Mouse (Mus musculus) heart, postnatal 14 days (tissue): ENCODE measurements at regions not wholly inside any gene's neighbourhood (a gene's known extent, or its start where the extent isn't known, plus 50 kb on each side); places are given as distances from the start of the nearest gene placed in this dataset.
A peak's percentile ranks its signal among the peaks of the same experiment; 100 is the strongest.

Experiments used
- DNase-seq, 2 experiments: peaks; one replicate each; pipeline ENCODE4 v3.0.0; 2021 to 2022
- intact Hi-C: fragments of 180-260 bp; cut with DNase I; formaldehyde crosslinking; loops from one replicate; pipeline ENCODE4 v1.15.1; 2025

DNA sequence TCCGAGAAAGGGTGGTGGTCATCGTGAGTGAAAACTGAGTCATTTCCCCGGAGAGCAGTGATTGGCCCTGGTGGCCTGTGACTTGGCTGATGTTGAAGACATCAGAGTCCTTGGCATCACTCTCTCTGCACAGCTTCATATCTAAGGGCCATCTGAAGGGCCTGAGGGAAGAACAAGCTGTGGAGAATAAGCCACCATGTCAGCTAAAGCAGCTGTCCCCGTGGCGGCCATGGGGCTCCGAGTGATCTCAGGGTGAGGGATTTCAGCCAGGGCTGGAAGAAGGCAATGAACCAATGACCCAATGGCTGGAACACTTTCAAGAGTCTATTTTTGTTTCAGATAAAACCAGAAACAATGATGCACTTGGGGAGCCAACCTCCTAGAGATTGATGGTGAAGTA lies 62.2 kb downstream of the Ttc32 start:
- intact Hi-C loops = no loop called here
- peak; percentile 63 to 69 for DNase-seq

DNA sequence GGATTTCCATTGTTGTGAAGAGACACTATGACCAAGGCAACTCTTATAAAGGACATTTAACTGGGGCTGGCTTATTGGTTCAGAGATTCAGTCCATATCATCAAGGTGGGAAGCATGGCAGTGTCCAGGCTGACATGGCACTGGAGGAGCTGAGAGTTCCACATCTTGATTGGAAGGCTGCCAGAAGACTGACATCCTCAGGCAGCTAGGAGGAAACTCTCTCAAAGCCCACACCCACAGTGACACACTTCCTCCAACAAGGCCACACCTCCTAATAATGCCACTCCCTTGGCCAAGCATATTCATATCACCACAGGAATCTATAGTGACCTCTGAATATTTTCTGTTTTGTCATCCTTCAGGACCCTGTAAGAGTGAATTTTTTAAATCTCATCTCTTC lies 65.3 kb downstream of the Ttc32 start:
- intact Hi-C loops = no loop called here
- no peak for DNase-seq

DNA sequence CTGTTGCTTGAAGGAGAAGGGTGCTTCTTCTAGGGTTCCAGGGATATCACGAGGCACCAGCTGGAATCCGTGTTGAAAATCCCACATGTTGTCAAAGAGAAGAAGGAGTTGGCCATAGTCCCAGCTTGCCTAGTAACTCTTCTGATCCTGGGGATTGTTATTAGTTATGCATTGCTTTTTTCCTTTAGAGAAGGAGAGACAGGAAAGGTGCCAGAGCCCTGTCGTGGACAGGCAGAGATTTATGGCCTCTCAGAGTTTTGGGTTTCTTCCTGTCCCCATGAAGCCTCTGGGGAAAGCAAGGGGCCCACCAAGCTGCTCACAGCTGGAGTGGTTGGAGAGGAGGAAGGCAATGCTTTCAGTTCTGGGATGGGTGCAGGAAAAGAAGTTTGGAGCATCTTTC lies 76.6 kb downstream of the Ttc32 start:
- DNase-seq = peak; percentile 33 to 59
- intact Hi-C loops = loop anchor here (5.0 kb wide), 1 partner anchor 121 kb away; no protein-coding TSS in a partner anchor

DNA sequence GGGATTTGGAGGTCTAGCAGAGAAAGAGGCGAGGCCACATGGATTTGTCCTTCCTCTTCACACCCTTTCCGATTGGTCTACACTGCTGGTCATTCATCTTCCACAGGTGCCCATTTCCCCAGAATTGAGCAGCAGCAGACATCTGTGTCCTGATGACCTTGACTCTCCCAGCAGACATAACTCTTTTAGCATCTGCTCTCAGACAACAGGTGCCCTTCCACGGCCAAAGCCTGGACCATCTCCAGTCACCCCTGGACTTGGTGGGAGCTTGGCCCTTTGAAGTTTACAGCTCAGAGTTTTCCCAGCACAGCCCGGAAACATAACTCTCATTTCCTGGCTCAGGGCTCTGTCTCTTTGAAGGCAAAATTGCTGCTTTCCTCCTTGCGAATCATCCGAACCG lies 80.0 kb downstream of the Ttc32 start:
- DNase-seq = no peak

DNA sequence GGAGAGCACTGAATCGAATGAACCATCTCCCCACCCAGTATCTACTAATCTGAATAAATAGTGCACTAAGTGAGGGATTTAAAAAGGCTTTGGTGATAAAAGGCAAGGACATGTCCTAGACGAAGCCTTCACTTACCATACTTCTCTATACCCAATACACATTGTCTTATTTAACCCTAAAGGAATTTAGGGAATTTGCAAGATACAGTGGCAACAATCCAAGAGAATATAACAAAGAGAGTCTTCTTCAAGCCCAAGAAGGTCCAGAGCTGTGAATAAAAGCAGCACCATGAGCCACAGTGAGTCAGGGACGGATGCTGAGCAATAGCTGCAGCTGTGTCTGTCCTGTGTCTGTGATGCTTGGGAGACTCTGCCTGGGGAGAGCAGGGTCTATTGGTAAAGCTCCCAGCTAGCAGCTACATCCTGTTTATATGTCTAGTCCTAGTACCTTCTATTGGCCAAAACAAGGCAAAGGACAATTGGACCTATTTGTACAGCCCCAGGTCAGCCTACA lies 82.4 kb downstream of the Ttc32 start:
- intact Hi-C loops = no loop called here

More for the DNA sequence above, 80.0 kb downstream of the Ttc32 start:
- intact Hi-C loops = loop anchor here (5.0 kb wide), 1 partner anchor 117 kb away; no protein-coding TSS in a partner anchor

DNA sequence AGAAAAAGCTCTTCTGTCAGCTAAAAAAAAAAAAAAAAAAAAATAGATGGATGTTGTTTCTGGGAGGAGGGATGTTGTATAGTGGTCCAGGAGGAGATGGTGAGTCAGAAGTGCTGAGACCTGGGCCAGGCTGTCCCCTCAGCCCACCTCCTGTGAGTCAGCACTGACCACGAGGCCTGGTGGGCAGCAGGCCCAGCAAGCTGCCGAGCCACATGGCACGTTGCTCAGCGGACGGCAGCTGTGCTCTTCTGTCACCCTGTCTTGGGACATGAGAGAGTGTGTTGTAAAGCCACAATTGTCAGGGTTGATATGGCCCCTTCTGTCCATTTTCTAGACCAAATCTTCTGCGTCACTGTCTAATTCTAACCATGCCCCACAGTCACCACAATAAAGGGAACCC lies 83.9 kb downstream of the Ttc32 start:
- intact Hi-C loops = no loop called here
- peak; percentile 83 to 85 for DNase-seq

More for the DNA sequence above, 82.4 kb downstream of the Ttc32 start:
- DNase-seq = no peak

DNA sequence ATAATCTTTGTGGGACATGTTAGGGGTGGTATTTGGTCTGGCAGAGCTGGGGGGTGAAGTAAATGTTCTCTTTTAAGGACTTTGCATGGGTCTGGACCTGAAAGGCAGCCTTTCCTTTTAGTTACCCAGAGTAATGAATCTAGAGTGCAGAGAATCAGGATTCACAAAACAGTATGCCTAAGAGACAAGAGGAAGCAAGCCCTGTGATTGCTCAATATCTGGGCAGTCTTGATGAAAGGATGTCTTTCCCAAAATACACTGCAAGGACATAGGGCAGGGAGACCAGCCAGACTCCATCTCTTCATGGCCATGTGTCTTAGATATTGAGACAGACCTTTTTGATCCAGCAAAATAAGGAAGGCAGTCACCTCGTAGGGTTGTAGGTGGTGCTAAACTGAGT lies 84.3 kb downstream of the Ttc32 start:
- DNase-seq = peak in 1 of 2 experiments; percentile 14
- intact Hi-C loops = no loop called here

DNA sequence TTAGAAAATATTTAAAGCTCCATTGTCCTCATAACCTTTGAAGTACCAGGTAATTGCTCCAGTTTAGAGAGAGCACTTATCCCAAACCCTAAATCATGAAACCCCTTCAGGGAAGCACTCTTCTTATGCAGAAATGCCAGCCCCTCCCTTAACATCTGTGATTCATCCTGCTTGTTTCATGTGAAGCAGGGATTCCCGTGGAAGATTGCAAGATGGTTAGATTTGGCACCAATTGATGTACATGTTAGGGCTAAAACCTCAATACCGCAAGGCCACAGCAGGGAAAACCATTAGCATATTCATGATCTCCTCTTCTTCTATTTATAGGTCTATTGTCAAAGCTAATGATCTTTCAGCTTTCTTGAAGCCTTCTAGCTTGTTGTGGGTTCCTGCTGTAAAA lies 88.8 kb downstream of the Ttc32 start:
- intact Hi-C loops = no loop called here
- DNase-seq = no peak

DNA sequence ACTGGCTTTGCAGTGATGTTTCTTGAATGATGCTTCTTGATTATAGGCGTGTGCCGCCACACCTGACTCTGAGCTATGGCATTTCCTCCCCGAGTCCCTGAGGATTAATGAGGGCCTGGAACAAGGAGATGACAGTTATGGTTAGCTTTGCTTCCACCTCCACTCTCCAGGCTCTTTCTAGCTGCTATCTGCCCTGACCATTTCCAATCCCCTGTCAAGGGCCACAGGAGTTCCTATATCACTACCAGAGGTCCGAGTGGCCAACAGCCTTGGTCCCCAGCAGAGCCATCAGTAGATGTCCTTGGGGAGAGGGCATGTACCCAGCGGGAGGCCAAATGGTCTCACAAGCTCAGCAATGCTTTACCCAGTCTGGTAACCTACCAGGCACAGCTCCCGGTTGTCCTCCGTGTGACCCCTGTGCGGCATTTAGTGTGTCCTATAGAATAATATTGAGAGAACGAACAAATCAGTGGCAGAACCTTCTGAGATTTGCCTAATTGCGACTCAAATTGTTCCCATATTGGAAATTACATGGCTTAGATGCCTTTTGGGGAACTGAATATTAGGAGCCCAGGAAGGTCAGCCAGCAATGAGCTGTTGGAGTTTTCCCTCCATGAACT lies 98.2 kb downstream of the Ttc32 start:
- intact Hi-C loops = no loop called here
- no peak for DNase-seq

DNA sequence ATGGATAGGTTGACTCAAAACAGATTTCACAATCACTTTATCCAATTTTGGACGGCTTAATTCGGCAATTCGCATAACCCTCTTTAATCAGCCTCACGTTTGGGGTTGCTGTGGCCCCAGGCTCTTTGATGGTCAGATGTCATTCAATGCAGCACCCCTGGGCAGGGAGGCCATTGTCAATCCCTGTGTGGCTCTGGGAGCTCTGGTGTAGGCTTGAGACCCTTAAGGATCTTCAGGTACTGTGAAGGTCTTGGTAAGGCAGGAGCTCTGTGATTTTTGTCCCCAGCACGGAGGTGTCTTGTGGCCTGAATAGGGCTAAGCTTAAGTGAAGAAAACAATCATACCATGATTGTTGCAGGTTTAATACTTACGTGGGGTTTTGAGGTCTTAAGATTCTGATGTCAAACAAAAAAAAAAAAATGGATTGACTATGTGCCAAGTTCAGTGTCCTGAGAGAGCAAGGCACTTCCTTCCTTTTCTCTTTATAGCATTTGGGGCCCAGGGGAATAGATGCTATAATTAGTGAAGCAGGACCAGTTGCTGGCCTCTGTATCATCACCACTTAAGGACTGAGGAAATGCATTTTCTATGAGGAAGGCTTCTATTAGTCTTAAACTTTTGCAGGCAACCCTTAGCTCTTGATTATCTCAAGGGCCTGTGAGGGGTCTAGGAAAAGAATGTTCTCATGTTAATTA lies 98.9 kb downstream of the Ttc32 start:
- no peak for DNase-seq
- intact Hi-C loops = no loop called here

DNA sequence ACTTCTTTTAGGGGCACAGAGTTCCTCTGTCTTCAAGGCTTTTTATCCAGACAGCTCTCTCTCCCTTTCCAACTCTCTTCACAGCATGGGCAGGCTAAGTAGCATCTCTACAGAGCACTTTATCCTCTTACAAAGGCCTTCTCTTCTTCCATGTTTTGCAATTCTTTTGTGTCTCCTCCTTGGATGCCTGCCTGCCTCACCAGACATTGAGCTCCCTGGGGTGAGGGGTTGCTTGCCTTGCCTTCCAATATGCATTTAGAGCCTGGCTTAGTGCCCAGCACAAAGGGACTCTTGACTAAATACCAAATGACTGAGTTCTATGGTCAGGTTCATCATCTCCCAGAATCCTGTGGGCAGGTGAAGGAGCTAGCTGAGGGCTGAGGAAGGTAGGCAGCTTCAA lies 102.8 kb downstream of the Ttc32 start:
- intact Hi-C loops = no loop called here
- no peak for DNase-seq

DNA sequence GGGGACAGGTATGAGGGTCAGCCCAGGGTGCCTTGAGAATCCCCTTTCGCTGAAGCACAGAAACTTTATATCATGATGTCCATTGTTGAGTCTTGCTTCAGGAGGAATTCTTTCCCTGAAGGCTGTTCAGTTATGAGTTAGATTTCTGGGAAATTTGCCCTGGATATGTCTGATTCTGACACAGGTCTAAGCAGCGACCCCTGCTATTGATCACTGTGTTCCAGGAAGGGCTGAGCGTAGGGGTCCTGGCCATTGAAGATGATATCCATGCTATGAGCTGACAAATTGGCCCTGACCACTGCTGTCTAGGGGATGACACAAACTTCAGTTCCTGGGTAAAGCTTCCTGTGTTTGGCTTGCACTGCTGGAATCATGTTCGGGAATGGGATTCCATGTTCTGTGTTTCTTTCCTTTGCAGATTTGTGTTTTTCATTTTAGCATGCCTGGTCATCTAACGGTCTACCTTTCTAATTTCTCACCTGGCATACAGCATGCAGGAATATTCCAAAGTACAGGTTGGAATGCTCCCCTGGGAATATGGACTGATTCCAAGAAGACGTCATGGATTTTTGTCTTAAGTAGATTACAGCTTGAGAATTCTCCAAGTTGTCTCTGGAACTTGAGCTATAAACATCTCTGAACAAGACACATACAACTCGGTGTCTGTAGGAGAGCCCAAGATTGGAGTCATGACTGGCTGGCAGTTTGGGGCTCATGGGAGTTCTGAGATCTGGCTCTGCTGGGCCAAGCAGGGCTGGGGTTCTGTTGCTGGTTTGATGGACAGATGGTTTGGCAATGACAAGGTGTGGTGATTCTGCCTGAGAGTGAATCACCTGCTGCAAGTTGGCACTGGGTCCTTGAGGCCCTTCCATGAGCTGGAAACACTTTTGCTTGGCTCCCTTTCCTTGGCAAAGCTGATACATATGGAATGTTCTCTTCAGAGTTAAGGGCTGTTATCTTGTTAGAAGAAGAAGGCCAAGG lies 104.4 kb downstream of the Ttc32 start:
- intact Hi-C loops = no loop called here
- DNase-seq = no peak

DNA sequence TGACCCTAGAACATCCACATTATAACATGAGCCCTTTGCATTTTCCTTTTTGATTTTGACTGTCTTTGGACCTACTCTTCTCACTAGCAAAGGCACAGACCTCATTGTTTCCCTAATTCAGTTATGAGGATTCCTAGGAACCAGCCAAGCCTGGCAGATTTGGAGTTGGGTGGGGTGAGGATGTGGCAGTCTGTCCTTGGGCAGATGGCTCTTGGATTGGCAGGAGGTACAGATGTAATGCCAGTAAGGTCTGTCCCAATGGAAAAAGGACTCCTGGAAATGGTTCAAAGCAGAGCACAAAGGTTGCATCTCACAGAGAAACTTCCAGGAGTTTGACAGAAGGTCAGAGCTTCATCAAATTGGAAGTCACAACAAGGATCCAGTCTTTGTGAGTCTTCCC lies 121.2 kb downstream of the Ttc32 start:
- intact Hi-C loops = no loop called here
- DNase-seq = no peak

DNA sequence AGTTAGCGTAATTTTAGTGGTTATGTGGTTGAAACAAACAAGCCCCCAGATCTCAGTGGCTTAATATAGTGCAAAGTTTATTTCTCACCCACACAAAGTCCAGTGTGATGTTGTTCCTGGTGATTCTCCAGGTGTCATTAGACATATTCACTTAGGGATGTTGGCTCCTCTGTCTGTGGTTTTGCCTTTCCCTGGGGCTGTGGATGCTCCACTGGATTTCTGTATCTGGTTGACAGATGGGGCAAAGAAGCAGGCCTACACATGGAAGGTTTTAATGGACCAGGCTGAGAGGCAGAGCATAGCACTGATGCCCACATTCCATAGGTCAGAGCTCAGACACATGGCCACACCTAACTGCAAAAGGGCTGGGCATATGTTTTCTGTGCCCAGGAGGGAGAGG lies 121.6 kb downstream of the Ttc32 start:
- DNase-seq = no peak
- intact Hi-C loops = no loop called here

DNA sequence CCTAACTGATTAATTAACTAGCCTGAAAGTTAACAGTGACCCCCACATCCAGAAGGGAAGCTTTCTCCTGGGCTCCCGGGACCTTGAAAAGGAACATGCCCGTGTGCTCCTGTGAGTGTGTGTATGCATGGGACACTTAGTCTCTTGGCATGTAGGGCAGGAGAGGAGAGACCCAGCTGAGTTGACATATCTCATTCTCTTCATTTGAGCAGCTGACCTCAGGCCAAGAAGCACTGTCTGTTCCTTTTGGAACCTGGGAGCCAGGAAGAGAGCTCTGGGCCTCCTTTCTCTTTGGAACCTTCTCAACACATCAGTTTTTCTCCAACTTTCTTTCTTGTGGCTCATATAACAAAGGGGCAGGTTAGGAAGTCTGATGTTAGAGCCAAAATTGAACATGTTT lies 124.7 kb downstream of the Ttc32 start:
- no peak for DNase-seq
- intact Hi-C loops = no loop called here

DNA sequence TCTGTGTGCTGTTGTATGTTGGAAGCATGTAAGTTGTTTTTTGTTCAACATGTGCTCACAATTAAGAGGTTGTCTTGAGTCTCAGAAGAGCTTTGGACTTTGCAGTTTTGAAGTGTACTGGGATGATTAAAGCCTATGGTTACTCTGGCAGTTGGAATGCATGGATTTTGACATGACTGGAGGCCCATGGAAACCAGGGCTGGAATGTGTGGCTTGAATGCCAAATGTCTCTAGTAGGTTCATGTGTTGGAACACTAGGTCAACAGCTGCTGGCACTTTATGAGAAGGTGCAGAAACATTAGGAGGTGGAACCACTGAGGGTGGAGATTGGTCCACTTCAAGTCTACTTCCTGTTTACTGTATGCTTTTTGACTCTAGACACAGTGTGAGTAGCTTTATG lies 127.0 kb downstream of the Ttc32 start:
- intact Hi-C loops = no loop called here
- no peak for DNase-seq

DNA sequence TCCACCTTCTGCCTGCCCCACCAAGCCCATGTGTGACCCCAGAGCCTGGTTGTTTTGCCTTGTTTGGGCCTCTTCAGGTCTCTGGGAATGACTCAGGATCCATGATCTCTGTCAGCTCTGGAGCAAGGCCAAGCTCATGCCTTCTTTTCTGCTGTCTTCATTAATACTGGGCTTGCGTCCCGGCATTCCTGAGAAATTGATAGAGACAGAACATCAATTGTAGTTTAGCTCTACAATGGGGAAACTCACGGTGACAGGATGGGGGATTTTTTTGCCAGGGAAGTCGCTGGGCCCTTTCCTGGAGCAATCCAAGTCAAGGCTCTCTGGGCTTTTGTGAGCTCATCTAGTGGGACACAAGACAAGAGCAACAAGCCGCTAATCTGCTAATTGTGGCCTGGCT lies 129.0 kb downstream of the Ttc32 start:
- intact Hi-C loops = no loop called here
- peak in 1 of 2 experiments; percentile 19 for DNase-seq

DNA sequence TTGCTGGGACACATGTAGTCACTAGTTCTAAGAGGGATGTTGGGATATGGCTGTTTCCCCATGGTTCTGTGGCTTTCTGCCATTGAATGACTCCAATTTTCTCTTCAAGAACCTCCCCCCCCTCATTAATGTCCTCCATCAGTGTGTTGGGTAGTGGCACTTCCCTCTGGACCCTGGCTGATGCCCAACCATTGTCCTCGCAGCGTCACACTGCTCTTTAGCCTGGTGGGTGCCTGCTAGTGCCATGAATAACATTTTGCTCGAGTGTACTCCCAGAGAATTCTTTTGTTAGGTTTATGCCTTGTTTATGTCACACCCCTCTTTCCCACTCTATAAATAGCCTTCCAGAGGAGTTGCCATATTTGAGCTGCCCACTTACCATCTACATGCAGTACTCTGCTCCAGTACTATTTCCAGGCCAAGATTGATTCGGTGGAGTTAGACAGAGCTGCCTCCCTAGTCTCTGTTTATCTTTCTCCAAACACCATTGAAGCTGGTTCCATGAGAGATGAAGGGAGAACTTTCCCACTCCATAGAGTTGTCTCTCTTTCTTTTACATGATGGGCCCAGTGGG lies 135.7 kb downstream of the Ttc32 start:
- intact Hi-C loops = loop anchor here (5.0 to 10.0 kb wide), 3 partner anchors 113 to 1057 kb away; partner anchors contain the start of gene Osr1
- peak; percentile 20 to 34 for DNase-seq

DNA sequence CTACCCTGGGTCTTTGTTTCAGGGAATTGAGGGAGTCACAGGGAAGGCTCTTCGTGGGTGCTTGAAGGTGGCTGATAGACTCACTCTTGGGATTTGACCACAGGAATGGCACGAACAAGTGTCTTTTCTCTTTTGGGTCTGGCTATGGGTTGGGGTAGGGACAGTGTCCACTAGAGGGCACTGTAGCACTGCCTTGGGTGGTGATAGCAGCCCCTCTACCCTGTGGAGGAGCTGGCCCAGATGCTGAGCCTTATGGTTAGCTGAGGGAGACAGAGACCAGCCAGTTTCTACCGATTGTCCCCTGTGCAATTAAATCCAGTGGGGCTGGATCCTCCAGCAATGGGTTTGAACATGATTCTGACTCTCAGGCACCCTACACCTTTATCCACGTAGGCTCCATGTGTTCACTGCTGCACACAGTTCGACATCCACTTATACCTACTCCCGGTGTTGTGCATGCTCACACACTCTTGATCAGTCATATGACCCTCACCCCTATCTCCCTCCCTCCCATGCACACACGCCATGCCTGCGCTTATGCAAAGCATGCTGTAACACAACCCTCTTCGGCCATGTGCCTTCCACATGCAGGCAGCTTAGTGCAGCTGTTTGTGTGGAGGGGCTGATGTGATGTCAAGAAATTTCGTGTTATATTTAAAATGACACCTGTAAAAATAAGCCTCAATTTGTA lies 136.6 kb downstream of the Ttc32 start:
- intact Hi-C loops = loop anchor here (5.0 to 10.0 kb wide), 3 partner anchors 114 to 1056 kb away; partner anchors contain the start of gene Osr1
- DNase-seq = peak; percentile 43 to 68

DNA sequence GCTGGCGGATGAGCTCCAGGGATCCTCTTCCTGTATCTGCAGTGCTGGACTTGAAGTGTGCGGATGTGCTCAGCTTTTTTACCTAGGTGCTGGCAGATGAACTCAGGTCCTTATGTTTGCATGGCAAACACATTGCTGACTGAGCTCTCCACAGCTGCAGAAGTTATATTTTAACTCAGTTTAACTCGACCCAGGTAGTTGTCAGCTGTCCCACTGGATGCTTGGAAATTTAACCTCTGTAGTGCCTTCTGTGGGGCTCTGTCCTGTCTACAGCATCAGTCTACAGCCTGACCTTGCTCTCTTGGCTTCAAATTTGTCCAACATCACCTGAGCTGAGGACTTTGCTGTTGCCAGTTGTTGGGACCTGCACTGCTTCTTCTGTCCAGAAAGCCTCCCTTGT lies 139.2 kb downstream of the Ttc32 start:
- intact Hi-C loops = loop anchor here (5.0 to 10.0 kb wide), 3 partner anchors 117 to 1053 kb away; partner anchors contain the start of gene Osr1

More for the DNA sequence above, 139.2 kb downstream of the Ttc32 start:
- no peak for DNase-seq
